Mouse (Mus musculus) kidney, postnatal 4 days (tissue): ENCODE measurements at regions not wholly inside any gene's neighbourhood (a gene's known extent, or its start where the extent isn't known, plus 50 kb on each side); places are given as distances from the start of the nearest gene placed in this dataset.

Source experiments
- DNase-seq, 2 experiments: peaks; one replicate each; pipeline ENCODE4 v3.0.0; 2021; ENCODE audit warnings: mixed read lengths in 2 of 2

DNA sequence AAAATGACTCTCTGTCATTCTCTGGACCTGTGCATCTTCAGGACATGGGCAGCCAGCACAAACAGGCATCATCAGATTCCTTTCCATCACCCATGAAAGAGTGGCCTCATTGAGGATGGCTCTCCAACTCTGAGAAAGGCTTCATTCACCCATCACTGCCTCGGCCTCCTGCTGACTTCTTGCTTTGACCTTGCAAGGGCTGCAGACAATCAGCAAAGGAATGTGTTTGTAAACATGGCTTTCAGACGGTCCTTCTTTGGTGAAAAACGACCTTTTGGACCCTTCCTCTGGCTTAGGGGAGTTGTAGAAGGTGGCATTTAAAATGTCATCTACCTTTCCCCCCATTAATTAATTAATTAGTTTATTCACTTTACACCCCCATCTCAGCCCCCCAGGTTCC is 134.3 kb downstream of the Moxd1 start:
- no peak for DNase-seq

GRCm38 (mm10) chr10:24361424-24361823 is 138.1 kb downstream of the Moxd1 start:
- no peak for DNase-seq

GRCm38 (mm10) chr10:24365369-24365768 is 142.1 kb downstream of the Moxd1 start:
- DNase-seq = no peak

- no peak for DNase-seq
Measured at GRCm38 (mm10) chr10:24367010-24367409, 143.7 kb downstream of the Moxd1 start.

- peak; percentile 25 to 51 for DNase-seq
Measured at GRCm38 (mm10) chr10:24373957-24374356, 150.6 kb downstream of the Moxd1 start.

GRCm38 (mm10) chr10:24379291-24379690 is 156.0 kb downstream of the Moxd1 start:
- no peak for DNase-seq

GRCm38 (mm10) chr10:24380478-24381273 is 157.4 kb downstream of the Moxd1 start:
- no peak for DNase-seq

GRCm38 (mm10) chr10:24381917-24382316 is 158.6 kb downstream of the Moxd1 start:
- DNase-seq = peak; percentile 67 to 72

- DNase-seq = no peak
Measured at GRCm38 (mm10) chr10:24384061-24384460, 160.7 kb downstream of the Moxd1 start.

- DNase-seq = no peak
Measured at GRCm38 (mm10) chr10:24388229-24388628, 164.9 kb downstream of the Moxd1 start.

DNA sequence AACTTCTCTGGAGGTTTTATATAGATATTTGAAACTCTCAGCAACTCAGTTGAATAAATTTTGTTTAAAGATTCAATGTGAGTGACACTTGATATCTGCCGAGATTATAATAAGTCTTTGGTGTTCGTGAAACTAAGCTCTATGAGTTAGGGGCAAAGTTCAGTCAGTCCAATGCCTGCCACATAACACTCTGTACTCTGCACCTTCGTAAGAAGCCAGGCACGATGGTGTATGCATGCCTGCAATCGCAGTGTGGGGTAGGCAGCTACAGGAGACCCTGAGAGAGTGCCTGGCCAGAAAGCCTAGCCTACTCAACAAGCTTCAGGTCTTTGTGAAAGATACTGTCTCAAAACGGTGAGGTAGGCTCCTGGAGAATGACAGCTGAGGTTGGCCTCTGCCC is 167.7 kb downstream of the Moxd1 start:
- DNase-seq = no peak

- no peak for DNase-seq
Measured at GRCm38 (mm10) chr10:24392066-24392465, 168.7 kb downstream of the Moxd1 start.

DNA sequence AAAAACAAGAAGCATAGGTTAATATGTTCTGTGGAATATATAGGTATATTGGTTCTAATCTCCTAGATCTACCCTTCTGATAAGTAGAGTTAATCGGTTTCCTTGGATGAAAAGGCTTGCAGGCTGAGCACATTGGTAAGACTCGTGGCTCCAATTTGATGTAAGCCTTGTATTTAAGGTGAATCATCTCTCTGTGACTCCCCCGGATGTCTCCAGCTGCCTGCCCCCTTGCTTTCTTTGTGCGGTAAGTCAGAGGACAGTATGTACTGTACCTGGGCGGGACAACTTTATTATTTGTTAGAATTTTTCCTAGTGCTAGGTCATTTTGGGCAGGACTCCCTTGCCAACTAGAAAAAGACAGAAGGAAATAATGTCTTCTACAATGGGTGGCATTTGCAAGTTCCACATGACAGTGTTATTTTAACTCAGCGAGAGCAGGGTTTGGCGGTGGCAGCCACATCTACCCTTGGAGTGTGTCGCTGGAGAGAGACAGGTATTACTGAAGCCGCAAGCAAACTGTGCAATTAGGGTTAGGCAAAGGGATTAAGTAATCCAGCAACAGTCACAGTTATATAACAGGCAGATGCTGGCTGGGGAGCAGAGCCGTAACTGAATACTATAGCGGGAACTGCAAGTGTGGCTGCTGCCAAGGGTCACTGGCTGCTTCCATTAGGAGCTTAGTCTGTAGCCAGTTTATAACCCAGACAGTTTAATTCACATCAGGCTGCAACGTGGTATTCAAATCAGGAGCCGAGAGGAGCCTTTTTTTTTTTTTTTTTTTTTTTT is 172.9 kb downstream of the Moxd1 start:
- peak in 1 of 2 experiments; percentile 41 for DNase-seq

GRCm38 (mm10) chr10:24397125-24397524 is 173.8 kb downstream of the Moxd1 start:
- no peak for DNase-seq

GRCm38 (mm10) chr10:24404851-24405250 is 181.5 kb downstream of the Moxd1 start:
- no peak for DNase-seq

DNA sequence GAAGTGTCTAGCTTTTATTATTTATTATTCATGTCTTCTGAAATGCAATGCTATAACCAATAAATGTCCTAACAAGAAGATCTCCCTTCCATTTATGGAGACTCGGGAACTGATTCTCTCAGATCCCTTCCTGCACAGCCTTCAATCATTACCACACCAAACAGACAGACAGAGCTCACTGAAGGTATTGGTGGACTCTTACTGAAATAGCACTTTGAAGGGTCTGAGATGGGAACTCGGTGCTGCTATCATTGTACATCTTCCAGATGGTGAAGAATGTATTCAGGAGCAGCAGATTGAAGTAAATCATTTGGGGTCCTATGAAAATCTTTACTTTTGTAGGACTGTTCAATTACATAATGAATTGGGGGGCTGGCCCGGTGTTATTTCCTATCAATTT is 183.6 kb downstream of the Moxd1 start:
- no peak for DNase-seq

DNA sequence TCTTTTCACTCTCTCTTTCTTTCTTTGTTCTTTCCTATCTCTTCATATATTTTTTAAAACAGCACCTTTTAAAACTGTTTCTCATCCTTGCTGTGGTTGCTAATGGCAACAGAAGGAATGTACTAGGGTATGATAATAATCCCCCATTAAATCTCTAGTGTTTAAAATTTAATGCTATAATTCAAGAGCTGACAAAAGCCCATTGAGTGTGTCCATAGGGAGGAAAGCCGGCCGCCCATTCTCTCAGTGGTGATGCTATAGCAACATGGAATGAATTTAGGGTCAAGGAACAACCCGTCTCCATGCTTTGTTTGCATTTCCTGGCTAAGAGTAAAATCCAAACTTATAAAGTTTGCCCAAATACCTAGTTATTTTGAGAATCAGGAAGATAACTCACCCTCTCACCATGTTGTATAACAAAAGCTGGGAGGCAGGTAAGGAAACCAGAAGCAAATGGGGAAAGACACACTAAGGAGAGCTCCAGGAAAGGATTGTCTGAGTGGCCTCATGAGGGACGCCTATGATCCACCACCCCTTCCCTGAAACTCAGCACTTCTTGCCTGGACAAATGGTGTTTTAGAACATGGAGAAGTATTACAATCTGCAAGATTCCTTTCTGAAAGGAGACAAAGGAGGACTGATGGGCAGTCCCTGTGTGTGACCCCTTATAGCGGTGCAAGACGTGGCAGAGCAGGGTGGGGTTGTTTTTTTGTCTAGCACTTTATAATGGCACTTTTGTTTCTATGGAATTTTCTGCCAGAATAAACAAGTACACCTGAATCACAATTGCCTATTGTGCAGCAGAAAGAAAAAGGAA is 184.3 kb downstream of the Moxd1 start:
- no peak for DNase-seq

- peak in 1 of 2 experiments; percentile 24 for DNase-seq
Measured at GRCm38 (mm10) chr10:24409976-24410375, 185.3 kb upstream of the Ccn2 start.

GRCm38 (mm10) chr10:24410885-24411284 is 184.4 kb upstream of the Ccn2 start:
- DNase-seq = no peak

- DNase-seq = no peak
Measured at GRCm38 (mm10) chr10:24422498-24423160, 172.6 kb upstream of the Ccn2 start.

DNA sequence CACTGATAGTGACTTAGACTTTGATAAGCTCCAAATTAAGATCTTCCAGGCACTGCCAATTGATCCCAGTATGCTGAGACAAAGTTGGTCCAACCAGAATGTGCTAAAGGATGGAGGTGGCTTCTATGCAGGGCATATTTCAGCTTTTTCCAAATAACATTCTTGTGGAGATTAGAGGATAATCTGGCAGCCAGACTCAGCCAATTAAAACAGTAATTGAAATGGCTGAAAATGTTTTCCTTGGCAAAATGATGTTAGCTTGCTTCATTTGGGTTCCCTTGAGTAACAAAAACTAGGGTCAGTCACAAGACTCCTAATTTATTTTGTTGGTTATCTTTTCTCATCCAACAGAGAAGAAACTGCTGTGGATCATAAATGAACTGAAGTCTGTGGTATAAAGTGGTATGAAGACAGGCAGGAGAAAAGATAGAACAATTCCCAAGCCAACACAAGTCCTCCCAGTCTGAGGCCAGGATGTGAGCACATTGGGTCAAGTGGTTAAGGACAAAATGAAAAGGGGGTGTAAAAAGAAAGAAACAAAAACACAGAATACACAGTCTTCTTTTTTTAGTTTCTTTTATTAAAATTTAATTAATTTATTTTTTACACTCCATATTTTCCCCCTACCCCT is 161.4 kb upstream of the Ccn2 start:
- peak; percentile 10 to 12 for DNase-seq

GRCm38 (mm10) chr10:24437177-24437576 is 158.1 kb upstream of the Ccn2 start:
- DNase-seq = no peak
